Mouse (Mus musculus) embryo, embryonic 9.5 days (tissue): Measurements from ENCODE around the gene Galnt17.

Source experiments
- DNase-seq: peaks from one replicate; pipeline ENCODE4 v3.0.0-alpha.2; 2017; ENCODE audit errors: extremely low spot score

The Galnt17 gene

GRCm38 (mm10) chr5:131120296-131120840, 187.9 kb downstream of the Galnt17 start:
- no peak for DNase-seq

- DNase-seq, result no peak
These were observed 188.4 kb downstream of the Galnt17 start for GRCm38 (mm10) chr5:131119896-131120295.

GRCm38 (mm10) chr5:131117391-131118040, 190.8 kb downstream of the Galnt17 start:
- no peak for DNase-seq

GRCm38 (mm10) chr5:131113850-131114470, 194.3 kb downstream of the Galnt17 start:
- no peak for DNase-seq

- DNase-seq, result no peak
These were observed 201.1 kb downstream of the Galnt17 start for GRCm38 (mm10) chr5:131107188-131107587.

GRCm38 (mm10) chr5:131096824-131097223, 211.5 kb downstream of the Galnt17 start:
- no peak for DNase-seq

GRCm38 (mm10) chr5:131095635-131096034, 212.7 kb downstream of the Galnt17 start:
- no peak for DNase-seq

GRCm38 (mm10) chr5:131094771-131095170, 213.5 kb downstream of the Galnt17 start:
- no peak for DNase-seq

- DNase-seq, result no peak
These were observed 214.2 kb downstream of the Galnt17 start for GRCm38 (mm10) chr5:131094138-131094537.

- DNase-seq, result no peak
These were observed 218.4 kb downstream of the Galnt17 start for GRCm38 (mm10) chr5:131089876-131090275.

GRCm38 (mm10) chr5:131088866-131089265, 219.4 kb downstream of the Galnt17 start:
- DNase-seq, result no peak

GRCm38 (mm10) chr5:131083072-131083657, 225.1 kb downstream of the Galnt17 start:
- no peak for DNase-seq

GRCm38 (mm10) chr5:131077682-131078081, 230.6 kb downstream of the Galnt17 start:
- no peak for DNase-seq

GRCm38 (mm10) chr5:131075795-131076194, 232.5 kb downstream of the Galnt17 start:
- DNase-seq, result no peak

GRCm38 (mm10) chr5:131074295-131074694, 234.0 kb downstream of the Galnt17 start:
- DNase-seq, result no peak

- no peak for DNase-seq
These were observed 243.1 kb downstream of the Galnt17 start for GRCm38 (mm10) chr5:131065174-131065573.

GRCm38 (mm10) chr5:131048505-131048904, 259.8 kb downstream of the Galnt17 start:
- DNase-seq, result no peak

GRCm38 (mm10) chr5:131043130-131043529, 265.2 kb downstream of the Galnt17 start:
- no peak for DNase-seq

- DNase-seq, result no peak
These were observed 267.9 kb downstream of the Galnt17 start for GRCm38 (mm10) chr5:131040441-131040840.

- no peak for DNase-seq
These were observed 268.5 kb downstream of the Galnt17 start for GRCm38 (mm10) chr5:131039611-131040313.

GRCm38 (mm10) chr5:131024506-131024905, 283.8 kb downstream of the Galnt17 start:
- no peak for DNase-seq

GRCm38 (mm10) chr5:131022396-131022993, 285.8 kb downstream of the Galnt17 start:
- no peak for DNase-seq
